Mouse (Mus musculus) T-helper 2 cell (primary cell): ENCODE results near the gene Pth2.
"Not testable (repeated sequence)": the region's sequence is repeated elsewhere in the genome, so short reads cannot be mapped to it uniquely, and the experiment has no call there.

Experiments used
- in situ Hi-C: fragments of 300-600 bp; cut with MboI, MseI; formaldehyde crosslinking; loops from one replicate; pipeline ENCODE4 v1.15.1; 2025; ENCODE audit warnings: high pct_unique_total_duplicates

The Pth2 gene

GRCm38 (mm10) chr7:45173772-45174171 lies 7.0 kb upstream of the Pth2 start:
- in situ Hi-C loops: not testable (repeated sequence)

- in situ Hi-C loops: no loop called here
Measured at GRCm38 (mm10) chr7:45174567-45175280, 6.1 kb upstream of the Pth2 start.

- in situ Hi-C loops: no loop called here
Measured at GRCm38 (mm10) chr7:45175398-45175797, 5.4 kb upstream of the Pth2 start.

GRCm38 (mm10) chr7:45175929-45176328 lies 4.9 kb upstream of the Pth2 start:
- in situ Hi-C loops: no loop called here

GRCm38 (mm10) chr7:45176356-45176755 lies 4.4 kb upstream of the Pth2 start:
- in situ Hi-C loops: no loop called here

GRCm38 (mm10) chr7:45178550-45178949 lies 2.2 kb upstream of the Pth2 start:
- in situ Hi-C loops: no loop called here

GRCm38 (mm10) chr7:45179469-45179868 lies 1.3 kb upstream of the Pth2 start, which contains the start of gene Gfy:
TSS of gene Gfy (minus strand) at chr7:45179569.
- in situ Hi-C loops: no loop called here

GRCm38 (mm10) chr7:45181540-45181939 lies 745 bp downstream of the Pth2 start:
- in situ Hi-C loops: no loop called here

GRCm38 (mm10) chr7:45182199-45182601 lies 1.4 kb downstream of the Pth2 start:
- in situ Hi-C loops: no loop called here

- in situ Hi-C loops: no loop called here
Measured at GRCm38 (mm10) chr7:45182606-45183005, 1.8 kb downstream of the Pth2 start.

GRCm38 (mm10) chr7:45183672-45184071 lies 2.9 kb downstream of the Pth2 start:
- in situ Hi-C loops: no loop called here

- in situ Hi-C loops: no loop called here
Measured at GRCm38 (mm10) chr7:45185921-45186320, 5.1 kb downstream of the Pth2 start.

GRCm38 (mm10) chr7:45189600-45189999 lies 8.8 kb downstream of the Pth2 start:
- in situ Hi-C loops: no loop called here

GRCm38 (mm10) chr7:45190186-45190585 lies 9.4 kb downstream of the Pth2 start:
- in situ Hi-C loops: no loop called here

GRCm38 (mm10) chr7:45191161-45191560 lies 10.4 kb downstream of the Pth2 start:
- in situ Hi-C loops: no loop called here

GRCm38 (mm10) chr7:45191803-45192363 lies 11.1 kb downstream of the Pth2 start:
- in situ Hi-C loops: no loop called here

- in situ Hi-C loops: no loop called here
Measured at GRCm38 (mm10) chr7:45192585-45193310, 12.0 kb downstream of the Pth2 start.

- in situ Hi-C loops: no loop called here
Measured at GRCm38 (mm10) chr7:45193406-45193805, 12.6 kb downstream of the Pth2 start.

- in situ Hi-C loops: no loop called here
Measured at GRCm38 (mm10) chr7:45193871-45194785, 13.3 kb downstream of the Pth2 start.

GRCm38 (mm10) chr7:45195341-45196175 lies 14.8 kb downstream of the Pth2 start:
- in situ Hi-C loops: no loop called here

- in situ Hi-C loops: no loop called here
Measured at GRCm38 (mm10) chr7:45196176-45196535, 15.4 kb downstream of the Pth2 start.
